Mouse (Mus musculus): ENCODE data around the gene Pid1. TPM values are rescaled to one million over a fixed set of nuclear protein-coding genes. Genes with fewer than 3 reads are reported as not detected.

The Pid1 gene
- polyA plus RNA-seq (2017; shearing (Covaris generic)): 0.44 TPM

DNA sequence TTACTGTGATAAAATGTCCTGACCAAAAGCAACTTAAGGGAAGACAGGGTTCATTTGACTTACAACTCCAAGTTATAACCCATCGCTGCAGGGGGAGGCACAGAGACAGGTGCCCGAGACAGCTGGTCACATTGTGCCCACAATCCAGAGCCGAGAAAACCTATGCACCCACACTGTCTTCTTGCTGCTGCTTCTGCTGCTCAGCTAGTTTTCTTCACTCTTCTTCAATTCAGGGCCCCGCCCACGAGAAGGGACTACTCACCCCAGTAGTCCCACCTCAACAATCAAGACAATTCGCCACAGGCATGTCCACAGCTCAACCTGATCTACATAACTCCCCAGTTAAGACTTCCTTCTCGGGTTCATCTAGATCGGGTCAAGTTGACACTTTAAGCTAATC lies at the start of gene Pid1:
Gene Pid1 (minus strand): TSS at position 214 of the 400 bp plus-strand sequence.

